Mouse (Mus musculus) lung, postnatal 36 days (tissue): ENCODE results near the gene Ubash3a.
"Not testable (repeated sequence)": the region's sequence is repeated elsewhere in the genome, so short reads cannot be mapped to it uniquely, and the experiment has no call there.

ENCODE experiments used
- DNase-seq: peaks from one replicate; pipeline ENCODE4 v3.0.0; 2022; ENCODE audit warnings: mixed read lengths

Gene Ubash3a

GRCm38 (mm10) chr17:31263770-31264169 lies 56.1 kb downstream of the Ubash3a start:
- DNase-seq, result no peak

- DNase-seq, result no peak
Measured at GRCm38 (mm10) chr17:31264372-31264771, 56.7 kb downstream of the Ubash3a start.

GRCm38 (mm10) chr17:31265171-31265572 lies 57.5 kb downstream of the Ubash3a start:
- DNase-seq, result peak; percentile 66

- no peak for DNase-seq
Measured at GRCm38 (mm10) chr17:31265831-31266230, 58.2 kb downstream of the Ubash3a start.

GRCm38 (mm10) chr17:31266321-31266950 lies 58.8 kb downstream of the Ubash3a start:
- DNase-seq, result no peak

GRCm38 (mm10) chr17:31267138-31267537 lies 59.5 kb downstream of the Ubash3a start:
- DNase-seq, result no peak

GRCm38 (mm10) chr17:31267603-31268002 lies 59.9 kb downstream of the Ubash3a start:
- DNase-seq, result no peak

GRCm38 (mm10) chr17:31268016-31268415 lies 60.3 kb downstream of the Ubash3a start:
- no peak for DNase-seq

- no peak for DNase-seq
Measured at GRCm38 (mm10) chr17:31269761-31270160, 62.1 kb downstream of the Ubash3a start.

- no peak for DNase-seq
Measured at GRCm38 (mm10) chr17:31270246-31270645, 62.6 kb downstream of the Ubash3a start.

- DNase-seq, result not testable (repeated sequence)
Measured at GRCm38 (mm10) chr17:31270736-31271135, 63.1 kb downstream of the Ubash3a start.

GRCm38 (mm10) chr17:31271136-31271851 lies 63.6 kb downstream of the Ubash3a start:
- DNase-seq, result peak; percentile 54

- no peak for DNase-seq
Measured at GRCm38 (mm10) chr17:31272416-31273165, 64.9 kb downstream of the Ubash3a start.

GRCm38 (mm10) chr17:31273631-31274030 lies 66.0 kb downstream of the Ubash3a start:
- no peak for DNase-seq

- no peak for DNase-seq
Measured at GRCm38 (mm10) chr17:31275181-31275580, 67.5 kb downstream of the Ubash3a start.

- DNase-seq, result peak; percentile 49
Measured at GRCm38 (mm10) chr17:31276207-31276921, 68.7 kb downstream of the Ubash3a start.

- peak; percentile 99 for DNase-seq
Measured at GRCm38 (mm10) chr17:31276922-31277918, 69.5 kb downstream of the Ubash3a start, which contains the start of gene Rsph1. Gene Rsph1 (minus strand): TSS chr17:31277383.

GRCm38 (mm10) chr17:31277931-31278330 lies 70.3 kb downstream of the Ubash3a start:
- no peak for DNase-seq

- no peak for DNase-seq
Measured at GRCm38 (mm10) chr17:31279541-31279940, 71.9 kb downstream of the Ubash3a start.

GRCm38 (mm10) chr17:31280269-31280668 lies 72.6 kb downstream of the Ubash3a start:
- DNase-seq, result no peak

GRCm38 (mm10) chr17:31281830-31282686 lies 74.4 kb downstream of the Ubash3a start:
- peak; percentile 35 for DNase-seq
